31 mouse cellular contexts compared by ENCODE assay signal in genomic region chr16:87569576-87570105, GRCm38 (mm10). TPM values are rescaled to one million over a fixed set of nuclear protein-coding genes. Genes with fewer than 3 reads are reported as not detected.
DNase-seq lines count a peak whose midpoint lies in the region; ATAC-seq and TF ChIP-seq lines count a peak whose summit lies in the region.
"Had no signal": no experiment of that assay in that cellular context is flagged by ENCODE, and none has a peak within 500 bp of the region (broad histone marks: within the 10 kb centered on the region; RNA-seq: fewer than 3 reads in every experiment).

No protein-coding gene starts in this region.

- no peaks in the 10 kb centered on the region for H3K27me3 ChIP-seq in forebrain, postnatal 0 days (ENCODE audit: insufficient read depth, low read length)
- H3K27me3 ChIP-seq in forebrain, embryonic 15.5 days, result no peaks in the 10 kb centered on the region
- no peaks in the 10 kb centered on the region for H3K27me3 ChIP-seq in kidney, adult 2 months (replicated peaks; ENCODE audit: control insufficient read depth, insufficient read depth, low read length)
- H3K27me3 ChIP-seq: CH12.LX; embryonic facial prominence, embryonic 13.5 days; forebrain, embryonic 12.5 days; heart, embryonic 12.5 days; intestine, embryonic 15.5 days; limb, embryonic 15.5 days; lung, embryonic 15.5 days; midbrain, embryonic 15.5 days; neural tube, embryonic 12.5 days; Patski had no signal

- peak; percentile 21 for DNase-seq in forebrain, postnatal 0 days
- peak; percentile 74 for DNase-seq in kidney, adult 2 months
- no peak for DNase-seq in kidney, postnatal 14 days
- peak; percentile 35 to 37 for DNase-seq in right cerebral cortex, postnatal 10 days (ENCODE audit: low spot score in 2 of 2)
- no peak for DNase-seq in right cerebral cortex, postnatal 4 days
- no peak for DNase-seq in c-Kit-positive CD71-positive TER-119-positive erythroid progenitor cells, embryonic 14.5 days (ENCODE audit: low spot score)
- DNase-seq: B cell, adult 2 months; cerebellum, adult 9-10 months; heart, adult 18-20 months; heart, postnatal 10 days; layer of hippocampus, adult 9-11 months; left cerebral cortex, postnatal 4 days had no signal

- 72% methylated on average over 7 of the region's 7 CpGs for WGBS in forebrain, postnatal 0 days
- WGBS in forebrain, embryonic 15.5 days, result 69% methylated on average over 7 of the region's 7 CpGs
- 67% methylated on average over 7 of the region's 7 CpGs for WGBS in kidney, adult 2 months

- H3K4me1 ChIP-seq in forebrain, postnatal 0 days (ENCODE audit: insufficient read depth), result 0 out of 2 replicates have a peak, but pooled peaks cover 6% of the 10 kb centered on the region
- H3K4me1 ChIP-seq in forebrain, embryonic 15.5 days, result peaks cover 20% of the 10 kb centered on the region
- H3K4me1 ChIP-seq in kidney, adult 2 months (ENCODE audit: control insufficient read depth, insufficient read depth, low read length), result peaks cover 12% of the 10 kb centered on the region; the same call in 1 of the 2 replicates
- H3K4me1 ChIP-seq: heart, embryonic 12.5 days; hindbrain, embryonic 10.5 days; intestine, embryonic 15.5 days; limb, embryonic 15.5 days; lung, embryonic 15.5 days; midbrain, embryonic 15.5 days; neural tube, embryonic 12.5 days had no signal

- no peak for TF ChIP-seq POLR2A in kidney, adult 2 months (IDR thresholded peaks at IDR 0.05; ENCODE audit: low read depth, low read length)

- no peaks in the 10 kb centered on the region for H3K36me3 ChIP-seq in forebrain, postnatal 0 days (ENCODE audit: insufficient read depth)
- no peaks in the 10 kb centered on the region for H3K36me3 ChIP-seq in forebrain, embryonic 15.5 days
- no peaks in the 10 kb centered on the region for H3K36me3 ChIP-seq in kidney, adult 2 months (ENCODE audit: control insufficient read depth, insufficient read depth, low read length)
- H3K36me3 ChIP-seq: embryonic facial prominence, embryonic 13.5 days; forebrain, embryonic 12.5 days; G1E; heart, embryonic 12.5 days; hindbrain, embryonic 10.5 days; intestine, embryonic 15.5 days; limb, embryonic 15.5 days; lung, embryonic 15.5 days; midbrain, embryonic 15.5 days; neural tube, embryonic 12.5 days had no signal

- 0 out of 2 replicates have a peak, but pooled peaks have one; percentile 15 for ATAC-seq in forebrain, postnatal 0 days
- ATAC-seq in forebrain, embryonic 15.5 days (replicated peaks), result no peak
- ATAC-seq: hindbrain, embryonic 16.5 days; intestine, embryonic 15.5 days; midbrain, embryonic 15.5 days; Patski had no signal

- no peak overlapping the region for H3K9ac ChIP-seq in forebrain, postnatal 0 days
- no peak overlapping the region for H3K9ac ChIP-seq in forebrain, embryonic 15.5 days (replicated peaks)
- H3K9ac ChIP-seq: embryonic facial prominence, embryonic 13.5 days; forebrain, embryonic 12.5 days; heart, embryonic 12.5 days; intestine, embryonic 15.5 days; limb, embryonic 15.5 days; liver, embryonic 14.5 days; lung, embryonic 15.5 days; midbrain, embryonic 15.5 days; neural tube, embryonic 12.5 days had no signal

- no peak overlapping the region for H3K27ac ChIP-seq in forebrain, postnatal 0 days (ENCODE audit: low read depth, low read length)
- no peak overlapping the region for H3K27ac ChIP-seq in forebrain, embryonic 15.5 days (replicated peaks)
- H3K27ac ChIP-seq in kidney, adult 2 months (ENCODE audit: insufficient read depth, low read depth, low read length), result peak overlapping the region; percentile 66
- H3K27ac ChIP-seq: embryonic facial prominence, embryonic 13.5 days; forebrain, embryonic 12.5 days; hindbrain, embryonic 10.5 days; intestine, embryonic 15.5 days; left cerebral cortex, adult 2 months; limb, embryonic 15.5 days; liver, embryonic 14.5 days; lung, embryonic 15.5 days; macrophage; midbrain, embryonic 15.5 days; neural tube, embryonic 12.5 days; stomach, postnatal 0 days had no signal

- H3K4me2 ChIP-seq in forebrain, postnatal 0 days (ENCODE audit: low read depth), result no peak overlapping the region
- no peak overlapping the region for H3K4me2 ChIP-seq in forebrain, embryonic 15.5 days (replicated peaks)
- H3K4me2 ChIP-seq: embryonic facial prominence, embryonic 13.5 days; forebrain, embryonic 12.5 days; heart, embryonic 12.5 days; intestine, embryonic 15.5 days; limb, embryonic 15.5 days; lung, embryonic 15.5 days; midbrain, embryonic 15.5 days; neural tube, embryonic 12.5 days had no signal

- H3K9me3 ChIP-seq in forebrain, postnatal 0 days (ENCODE audit: low read length), result no peaks in the 10 kb centered on the region
- H3K9me3 ChIP-seq in forebrain, embryonic 15.5 days, result no peaks in the 10 kb centered on the region
- H3K9me3 ChIP-seq: embryonic facial prominence, embryonic 13.5 days; forebrain, embryonic 12.5 days; G1E; heart, embryonic 12.5 days; hindbrain, embryonic 10.5 days; intestine, embryonic 15.5 days; limb, embryonic 15.5 days; lung, embryonic 15.5 days; midbrain, embryonic 15.5 days; neural tube, embryonic 12.5 days had no signal

- H3K4me3 ChIP-seq in forebrain, postnatal 0 days (ENCODE audit: low read depth, low read length), result no peak overlapping the region
- H3K4me3 ChIP-seq in forebrain, embryonic 15.5 days, result no peak overlapping the region
- H3K4me3 ChIP-seq in kidney, adult 2 months (ENCODE audit: insufficient read depth, low read depth, low read length), result no peak overlapping the region
- H3K4me3 ChIP-seq: embryonic facial prominence, embryonic 13.5 days; erythroblast, embryonic 14.5 days; forebrain, embryonic 12.5 days; heart, embryonic 12.5 days; hindbrain, embryonic 10.5 days; intestine, embryonic 15.5 days; left cerebral cortex, adult 2 months; limb, embryonic 15.5 days; lung, embryonic 15.5 days; midbrain, embryonic 15.5 days; neural tube, embryonic 12.5 days had no signal

- no peak for TF ChIP-seq CTCF in forebrain, postnatal 0 days (IDR thresholded peaks at IDR 0.05; ENCODE audit: low read depth)
- no peak for TF ChIP-seq CTCF in kidney, adult 2 months (conservative IDR thresholded peaks at IDR 0.05; ENCODE audit: insufficient read depth, insufficient read length, low read depth, low read length)

RNA-seq across cellular contexts. Expression of gene Map3k7cl, which starts 16.5 kb away (rescaled TPM):
- 0.15 TPM in 1 of 2 replicates, not detected in the other for total RNA-seq in forebrain, postnatal 0 days (2014; rRNA removed)
- polyA plus RNA-seq in forebrain, postnatal 0 days (2015; fragmentation: Nextera tagmentation; extraction: Ambion mirVana), result not detected in 2 replicates
- polyA plus RNA-seq in forebrain, embryonic 15.5 days (2015; fragmentation: Nextera tagmentation; extraction: Ambion mirVana), result 0.11 TPM in 1 of 2 replicates, not detected in the other
- 33.0 and 37.0 TPM in 2 replicates for polyA plus RNA-seq in kidney, adult 2 months (2012; rRNA removed)
- polyA plus RNA-seq: embryonic facial prominence, embryonic 13.5 days; erythroblast, embryonic 14.5 days; forebrain, embryonic 12.5 days; G1E; hindbrain, embryonic 10.5 days; hindbrain, embryonic 16.5 days; macrophage; neural tube, embryonic 12.5 days had no signal

Comparison
In these comparisons a context has a peak if more than half of its experiments do, and no peak if none do; other contexts are left out.
1. DNase-seq: peak in forebrain, postnatal 0 days (single experiment), kidney, adult 2 months (single experiment) and right cerebral cortex, postnatal 10 days (2 of 2); none in kidney, postnatal 14 days (single experiment), right cerebral cortex, postnatal 4 days (single experiment) and c-Kit-positive CD71-positive TER-119-positive erythroid progenitor cells, embryonic 14.5 days (single experiment).
2. RNA of gene Map3k7cl, which starts 16.5 kb away (polyA plus RNA-seq): 33.0 to 37.0 TPM in kidney, adult 2 months; not detected in forebrain, postnatal 0 days and 0.11 TPM in forebrain, embryonic 15.5 days; every median in the first group is over 10 times any median in the second.